Mouse (Mus musculus): ENCODE data around the gene Ihh. TPM values are rescaled to one million over a fixed set of nuclear protein-coding genes. Genes with fewer than 3 reads are reported as not detected.
A peak's percentile ranks its signal among the peaks of the same experiment; 100 is the strongest.

Gene Ihh
- polyA plus RNA-seq, 1 experiment from 2014 or later: 24.9 TPM

- no peak for ATAC-seq
These were observed 24.5 kb upstream of the Ihh start for GRCm38 (mm10) chr1:74975936-74976335.

GRCm38 (mm10) chr1:74973590-74973989 is 22.1 kb upstream of the Ihh start:
- Histone ChIP-seq H3K27me3 (replicated peaks; ENCODE audit: control insufficient read depth, insufficient read depth, low read length) (no peaks in the 10 kb centered on the region), H3K27ac (ENCODE audit: low read depth, low read length) (no peak overlapping the region), H3K4me3 (ENCODE audit: low read depth, low read length) (no peak overlapping the region), H3K9ac (ENCODE audit: low read depth, low read length) (no peak overlapping the region), H3K4me2 (replicated peaks; ENCODE audit: low read depth) (no peak overlapping the region), H3K36me3 (ENCODE audit: control insufficient read depth, insufficient read depth) (no peaks in the 10 kb centered on the region), H3K9me3 (ENCODE audit: control insufficient read depth) (no peaks in the 10 kb centered on the region), H3K4me1 (replicated peaks; ENCODE audit: control insufficient read depth, insufficient read depth, low read length) (peaks cover 14% of the 10 kb centered on the region; the same call in 1 of the 2 replicates)
- 79% methylated on average over 6 of the region's 6 CpGs for WGBS
- peak; percentile 75 for TF ChIP-seq CTCF (IDR thresholded peaks at IDR 0.05; ENCODE audit: low read depth)
- no peak for ATAC-seq

More at GRCm38 (mm10) chr1:74975936-74976335, 24.5 kb upstream of the Ihh start:
- TF ChIP-seq CTCF (IDR thresholded peaks at IDR 0.05; ENCODE audit: low read depth): no peak
- Histone ChIP-seq H3K4me2 (replicated peaks; ENCODE audit: low read depth) (no peak overlapping the region), H3K36me3 (ENCODE audit: control insufficient read depth, insufficient read depth) (no peaks in the 10 kb centered on the region), H3K27ac (ENCODE audit: low read depth, low read length) (no peak overlapping the region), H3K9me3 (ENCODE audit: control insufficient read depth) (no peaks in the 10 kb centered on the region), H3K9ac (ENCODE audit: low read depth, low read length) (no peak overlapping the region), H3K4me3 (ENCODE audit: low read depth, low read length) (no peak overlapping the region), H3K4me1 (replicated peaks; ENCODE audit: control insufficient read depth, insufficient read depth, low read length) (0 out of 2 replicates have a peak, but pooled peaks cover 4% of the 10 kb centered on the region), H3K27me3 (replicated peaks; ENCODE audit: control insufficient read depth, insufficient read depth, low read length) (no peaks in the 10 kb centered on the region)
- WGBS: 92% methylated on average over 1 of the region's 1 CpGs

GRCm38 (mm10) chr1:74971353-74972050 is 20.0 kb upstream of the Ihh start:
- Histone ChIP-seq H3K27ac (ENCODE audit: low read depth, low read length) (no peak overlapping the region), H3K9me3 (ENCODE audit: control insufficient read depth) (no peaks in the 10 kb centered on the region), H3K27me3 (replicated peaks; ENCODE audit: control insufficient read depth, insufficient read depth, low read length) (no peaks in the 10 kb centered on the region), H3K4me2 (replicated peaks; ENCODE audit: low read depth) (no peak overlapping the region), H3K4me3 (ENCODE audit: low read depth, low read length) (no peak overlapping the region), H3K4me1 (replicated peaks; ENCODE audit: control insufficient read depth, insufficient read depth, low read length) (peaks cover 18% of the 10 kb centered on the region; the same call in 1 of the 2 replicates), H3K36me3 (ENCODE audit: control insufficient read depth, insufficient read depth) (no peaks in the 10 kb centered on the region), H3K9ac (ENCODE audit: low read depth, low read length) (no peak overlapping the region)
- 44% methylated on average over 4 of the region's 4 CpGs for WGBS
- no peak for ATAC-seq
- TF ChIP-seq CTCF (IDR thresholded peaks at IDR 0.05; ENCODE audit: low read depth): no peak

GRCm38 (mm10) chr1:74967962-74968580 is 16.6 kb upstream of the Ihh start:
- no peak overlapping the region for H3K4me3 ChIP-seq (ENCODE audit: low read depth, low read length)
- 26% methylated on average over 8 of the region's 8 CpGs for WGBS
- no peak for ATAC-seq
- H3K27ac ChIP-seq (ENCODE audit: low read depth, low read length): no peak overlapping the region
- no peak overlapping the region for H3K9ac ChIP-seq (ENCODE audit: low read depth, low read length)
- peaks cover 23% of the 10 kb centered on the region for H3K4me1 ChIP-seq (replicated peaks; ENCODE audit: control insufficient read depth, insufficient read depth, low read length)
- no peak overlapping the region for H3K4me2 ChIP-seq (replicated peaks; ENCODE audit: low read depth)
- no peaks in the 10 kb centered on the region for H3K27me3 ChIP-seq (replicated peaks; ENCODE audit: control insufficient read depth, insufficient read depth, low read length)
- no peaks in the 10 kb centered on the region for H3K36me3 ChIP-seq (ENCODE audit: control insufficient read depth, insufficient read depth)
- no peak for TF ChIP-seq CTCF (IDR thresholded peaks at IDR 0.05; ENCODE audit: low read depth)
- no peaks in the 10 kb centered on the region for H3K9me3 ChIP-seq (ENCODE audit: control insufficient read depth)

GRCm38 (mm10) chr1:74964494-74965215 is 13.2 kb upstream of the Ihh start:
- peaks cover 13% of the 10 kb centered on the region for H3K4me1 ChIP-seq (replicated peaks; ENCODE audit: control insufficient read depth, insufficient read depth, low read length)
- peak; percentile 88 for TF ChIP-seq CTCF (IDR thresholded peaks at IDR 0.05; ENCODE audit: low read depth)
- no peaks in the 10 kb centered on the region for H3K36me3 ChIP-seq (ENCODE audit: control insufficient read depth, insufficient read depth)
- no peaks in the 10 kb centered on the region for H3K27me3 ChIP-seq (replicated peaks; ENCODE audit: control insufficient read depth, insufficient read depth, low read length)
- H3K4me2 ChIP-seq (replicated peaks; ENCODE audit: low read depth): peak overlapping the region; percentile 46
- H3K4me3 ChIP-seq (ENCODE audit: low read depth, low read length): peak overlapping the region; percentile 12; the same call in 1 of the 2 replicates
- no peak overlapping the region; the same call in 1 of the 2 replicates for H3K27ac ChIP-seq (ENCODE audit: low read depth, low read length)
- WGBS: 9% methylated on average over 16 of the region's 16 CpGs
- ATAC-seq: no peak
- H3K9ac ChIP-seq (ENCODE audit: low read depth, low read length): 0 out of 2 replicates have a peak overlapping the region, but pooled peaks have one; percentile 8
- no peaks in the 10 kb centered on the region for H3K9me3 ChIP-seq (ENCODE audit: control insufficient read depth)

- H3K27ac ChIP-seq (ENCODE audit: low read depth, low read length): peak overlapping the region; percentile 89
- no peaks in the 10 kb centered on the region for H3K36me3 ChIP-seq (ENCODE audit: control insufficient read depth, insufficient read depth)
- H3K4me3 ChIP-seq (ENCODE audit: low read depth, low read length): no peak overlapping the region
- H3K9me3 ChIP-seq (ENCODE audit: control insufficient read depth): no peaks in the 10 kb centered on the region
- H3K4me2 ChIP-seq (replicated peaks; ENCODE audit: low read depth): peak overlapping the region; percentile 28
- H3K27me3 ChIP-seq (replicated peaks; ENCODE audit: control insufficient read depth, insufficient read depth, low read length): no peaks in the 10 kb centered on the region
- ATAC-seq: peak; percentile 51
- H3K9ac ChIP-seq (ENCODE audit: low read depth, low read length): 0 out of 2 replicates have a peak overlapping the region, but pooled peaks have one; percentile 31
- TF ChIP-seq CTCF (IDR thresholded peaks at IDR 0.05; ENCODE audit: low read depth): no peak
- 53% methylated on average over 5 of the region's 5 CpGs for WGBS
- H3K4me1 ChIP-seq (replicated peaks; ENCODE audit: control insufficient read depth, insufficient read depth, low read length): peaks cover 5% of the 10 kb centered on the region
These were observed 11.4 kb upstream of the Ihh start for GRCm38 (mm10) chr1:74962853-74963227.

Data from intestine, postnatal 0 days (tissue).